Mouse (Mus musculus) myocyte (in vitro differentiated cells): ENCODE measurements at regions not wholly inside any gene's neighbourhood (a gene's known extent, or its start where the extent isn't known, plus 50 kb on each side); places are given as distances from the start of the nearest gene placed in this dataset.

Experiments used
- MYOG ChIP-seq, 3 experiments: IDR thresholded peaks; one replicate each; pipeline ENCODE4 v1.6.1; 2011; ENCODE audit warnings: control low read depth in 2 of 3, low read depth in 2 of 3, mild to moderate bottlenecking in 2 of 3; ENCODE audit not compliant: insufficient read length in 2 of 3, control insufficient read depth in 1 of 3, insufficient read depth in 1 of 3
- POLR2A ChIP-seq: IDR thresholded peaks from one replicate; pipeline ENCODE4 v1.6.1; 2011; ENCODE audit warnings: low read depth, mild to moderate bottlenecking, control low read depth, moderate library complexity; ENCODE audit not compliant: insufficient read length
- USF1 ChIP-seq: IDR thresholded peaks from one replicate; pipeline ENCODE4 v1.6.1; 2011; ENCODE audit warnings: low read depth, mild to moderate bottlenecking, control low read depth, moderate library complexity

DNA sequence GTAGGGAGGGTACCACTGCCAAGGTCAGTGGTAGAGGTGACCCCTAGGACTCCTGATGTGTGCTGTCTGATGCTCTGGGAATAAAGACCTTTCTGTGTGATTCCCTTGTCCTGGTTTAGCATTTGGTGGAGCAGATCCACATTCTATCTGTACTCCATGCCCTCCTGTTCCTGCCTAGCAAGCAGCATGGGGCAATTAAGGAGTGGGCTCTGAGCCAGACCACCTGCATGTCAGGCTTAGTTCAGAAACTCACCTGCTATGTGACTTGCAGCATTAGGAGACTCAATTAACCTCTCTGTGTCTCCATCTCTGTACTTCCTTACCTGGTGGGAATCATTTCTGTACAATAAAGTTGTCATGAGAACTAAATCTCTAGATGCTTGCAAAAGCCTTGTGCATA lies 389.9 kb upstream of the Apob start:
- no peak for TF ChIP-seq USF1
- no peak for TF ChIP-seq POLR2A
- no peak for TF ChIP-seq MYOG (IDR thresholded peaks at IDR 0.05; ENCODE audit: control insufficient read depth in 1 of 3, insufficient read depth in 1 of 3, insufficient read length in 2 of 3, low read depth in 2 of 3)
